Mouse (Mus musculus) heart, embryonic 12.5 days (tissue): Measurements from ENCODE around the gene Gfi1. TPM values are rescaled to one million over a fixed set of nuclear protein-coding genes. Genes with fewer than 3 reads are reported as not detected.

Source experiments
- ATAC-seq: fragments of 200-750 bp; cut with Nextera tagmentation; 2 replicates; pipeline ENCODE4 v1.8.0; 2017; ENCODE audit warnings: moderate TSS enrichment, moderate library complexity; ENCODE audit not compliant: insufficient number of reproducible peaks, low FRiP score
- H3K27ac ChIP-seq: fragments of 300-500 bp; sonication (generic); 2 replicates; pipeline ENCODE4 v1.5.1; 2016; ENCODE audit warnings: mild to moderate bottlenecking, moderate library complexity; ENCODE audit not compliant: poor library complexity, severe bottlenecking
- H3K27me3 ChIP-seq: fragments of 300-500 bp; sonication (generic); replicated peaks from 2 replicates; pipeline ENCODE4 v1.6.1; 2016; ENCODE audit warnings: mild to moderate bottlenecking, moderate library complexity
- H3K36me3 ChIP-seq: fragments of 300-500 bp; sonication (generic); 2 replicates; pipeline ENCODE4 v1.6.1; 2016; ENCODE audit warnings: mild to moderate bottlenecking, moderate library complexity
- H3K4me1 ChIP-seq: fragments of 300-500 bp; sonication (generic); replicated peaks from 2 replicates; pipeline ENCODE4 v1.6.1; 2016; ENCODE audit warnings: mild to moderate bottlenecking
- H3K4me2 ChIP-seq: fragments of 300-500 bp; sonication (generic); 2 replicates; pipeline ENCODE4 v1.6.1; 2016; ENCODE audit warnings: mild to moderate bottlenecking, moderate library complexity
- H3K4me3 ChIP-seq: fragments of 300-500 bp; sonication (generic); 2 replicates; pipeline ENCODE4 v1.5.1; 2016; ENCODE audit warnings: mild to moderate bottlenecking
- H3K9ac ChIP-seq: fragments of 300-500 bp; sonication (generic); 2 replicates; pipeline ENCODE4 v1.6.1; 2016; ENCODE audit warnings: mild to moderate bottlenecking, moderate library complexity
- H3K9me3 ChIP-seq: fragments of 300-500 bp; sonication (generic); replicated peaks from 2 replicates; pipeline ENCODE4 v1.6.1; 2016; ENCODE audit warnings: mild to moderate bottlenecking, moderate library complexity
- WGBS: fragments of 180-500 bp; shearing (Covaris S2); methylation state at CpG from one replicate; pipeline ENCODE4 v1.1.7; 2016; 5-methylcytosine and 5-hydroxymethylcytosine counted together
- polyA plus RNA-seq: library from polyadenylated mRNA; unstranded; fragments of >200 nt; fragmentation: Nextera tagmentation; extraction: Ambion mirVana; gene quantifications from 2 replicates; pipeline ENCODE4 v1.2.1, GENCODE M21; 2016

The Gfi1 gene
- 0.08 TPM in 1 of 2 replicates, not detected in the other for polyA plus RNA-seq

DNA sequence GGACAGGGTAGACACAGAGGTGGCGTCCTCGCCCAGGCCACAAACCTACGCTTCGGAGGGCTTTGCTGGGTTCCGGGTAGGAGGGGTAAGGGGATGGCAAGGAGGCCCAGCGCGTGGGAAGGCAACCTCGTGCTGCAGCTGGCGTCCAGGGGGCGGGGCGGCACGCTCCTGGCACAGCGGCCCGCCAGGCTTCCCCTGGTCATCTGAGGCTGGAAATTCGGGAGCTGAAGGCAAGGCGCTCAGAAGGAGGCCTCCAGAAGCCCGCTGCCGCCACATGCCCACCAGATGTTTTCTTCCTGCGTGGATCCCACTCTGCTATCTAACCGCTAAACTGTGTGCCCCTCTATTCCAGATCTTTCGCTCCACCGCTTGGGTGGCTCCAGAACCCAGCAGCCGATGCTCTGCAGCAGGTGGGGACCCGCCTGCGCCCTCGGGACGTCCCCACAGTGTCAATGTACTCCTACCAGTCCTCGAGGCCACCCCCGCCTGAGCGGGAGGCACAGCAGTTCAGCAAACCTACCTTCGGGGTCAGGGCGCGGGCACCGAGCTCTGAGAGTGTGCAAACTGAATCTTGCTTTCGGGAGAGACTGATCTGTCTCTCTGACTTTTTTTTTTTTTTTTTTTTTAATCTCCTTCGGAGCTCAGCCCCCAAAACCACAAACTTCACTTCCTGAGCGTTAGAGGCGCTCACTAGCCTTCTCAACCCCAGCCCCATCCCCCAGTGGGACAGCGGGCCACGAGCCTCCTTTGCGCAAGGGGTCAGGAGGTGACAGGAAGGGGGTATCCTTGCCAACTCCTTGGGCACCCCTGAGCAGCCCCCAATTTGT, at the start of gene Gfi1:
TSS of gene Gfi1 (minus strand) at position 602 of the 827 bp plus-strand sequence.
- 1% methylated on average over 41 of the region's 41 CpGs for WGBS
- H3K9ac ChIP-seq = 0 out of 2 replicates have a peak within 1 kb of the TSS, but pooled peaks have one; percentile 1
- H3K4me1 ChIP-seq = peaks cover 49% of the 10 kb centered on the region

GRCm38 (mm10) chr5:107772049-107772448, 46.2 kb upstream of the Gfi1 start:
- no peak overlapping the region for H3K9ac ChIP-seq
- H3K27ac ChIP-seq = no peak overlapping the region
- peaks cover 10% of the 10 kb centered on the region for H3K9me3 ChIP-seq
- H3K4me3 ChIP-seq = no peak overlapping the region
- no peak for ATAC-seq
- no peak overlapping the region for H3K4me2 ChIP-seq
- H3K4me1 ChIP-seq = no peaks in the 10 kb centered on the region
- WGBS = 63% methylated on average over 5 of the region's 5 CpGs
- peaks cover 21% of the 10 kb centered on the region for H3K36me3 ChIP-seq
- H3K27me3 ChIP-seq = no peaks in the 10 kb centered on the region

More for the DNA sequence above, at the start of gene Gfi1:
- ATAC-seq = no peak
- Histone ChIP-seq H3K27ac (no peak within 1 kb of the TSS), H3K27me3 (peaks cover 89% of the 10 kb centered on the region), H3K4me2 (peak within 1 kb of the TSS; percentile 70), H3K9me3 (no peaks in the 10 kb centered on the region), H3K36me3 (no peaks in the 10 kb centered on the region), H3K4me3 (peak within 1 kb of the TSS; percentile 42)

- Histone ChIP-seq H3K27ac (no peak overlapping the region), H3K4me2 (no peak overlapping the region), H3K4me3 (no peak overlapping the region), H3K9me3 (peaks cover 10% of the 10 kb centered on the region), H3K4me1 (peaks cover 4% of the 10 kb centered on the region), H3K36me3 (peaks cover 16% of the 10 kb centered on the region), H3K27me3 (no peaks in the 10 kb centered on the region), H3K9ac (no peak overlapping the region)
- ATAC-seq = no peak
- WGBS = 87% methylated on average over 1 of the region's 1 CpGs
These were observed 42.4 kb upstream of the Gfi1 start for GRCm38 (mm10) chr5:107768224-107768623.

DNA sequence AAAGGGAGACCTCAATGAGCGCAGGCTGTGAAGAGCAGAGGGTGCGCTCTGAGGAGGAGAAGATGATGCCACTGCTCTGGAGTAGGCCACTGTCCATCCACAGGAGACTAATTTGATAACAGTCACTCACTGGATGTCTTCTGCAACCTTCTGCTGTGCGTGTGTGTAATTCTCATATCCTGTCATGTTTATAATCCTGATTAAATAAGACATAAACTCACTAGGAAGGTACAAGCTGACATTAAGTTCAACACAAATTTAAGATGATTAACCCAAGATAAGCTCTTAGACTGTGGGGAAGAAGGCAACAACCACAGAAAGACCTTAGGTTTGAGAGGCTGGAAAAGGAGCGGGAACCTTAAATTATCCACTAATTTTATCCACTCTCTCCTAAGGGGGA, 40.1 kb upstream of the Gfi1 start:
- Histone ChIP-seq H3K4me3 (no peak overlapping the region), H3K36me3 (peaks cover 19% of the 10 kb centered on the region), H3K9ac (no peak overlapping the region), H3K27me3 (no peaks in the 10 kb centered on the region), H3K27ac (no peak overlapping the region), H3K4me1 (peaks cover 4% of the 10 kb centered on the region), H3K4me2 (no peak overlapping the region), H3K9me3 (peaks cover 10% of the 10 kb centered on the region)
- ATAC-seq = no peak
- 94% methylated on average over 4 of the region's 4 CpGs for WGBS

DNA sequence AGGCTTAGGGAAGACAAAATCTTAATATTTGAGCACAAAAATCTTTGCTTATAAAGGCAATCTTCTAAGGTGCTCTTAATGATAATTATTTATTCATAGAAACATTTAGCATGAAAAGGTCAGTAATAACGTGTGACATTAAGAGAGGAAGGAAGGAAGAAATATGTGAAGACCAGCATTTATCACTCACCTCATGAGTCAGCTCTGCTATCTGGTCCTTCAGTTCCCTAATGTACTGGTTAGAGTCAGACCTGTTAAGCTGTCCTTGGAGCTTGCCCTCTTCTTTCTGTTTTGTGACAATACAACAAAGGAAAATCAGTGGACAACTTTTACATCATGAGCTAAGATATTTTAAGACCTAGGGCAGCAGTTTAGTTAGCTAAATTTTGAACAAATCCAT, 38.6 kb upstream of the Gfi1 start:
- Histone ChIP-seq H3K36me3 (peaks cover 22% of the 10 kb centered on the region), H3K27me3 (no peaks in the 10 kb centered on the region), H3K4me3 (no peak overlapping the region), H3K27ac (no peak overlapping the region), H3K9me3 (peaks cover 10% of the 10 kb centered on the region), H3K4me1 (peaks cover 9% of the 10 kb centered on the region), H3K9ac (no peak overlapping the region), H3K4me2 (no peak overlapping the region)
- WGBS = 43% methylated on average over 1 of the region's 1 CpGs
- no peak for ATAC-seq

- no peak overlapping the region for H3K9ac ChIP-seq
- no peak overlapping the region for H3K27ac ChIP-seq
- peaks cover 10% of the 10 kb centered on the region for H3K9me3 ChIP-seq
- H3K4me1 ChIP-seq = peaks cover 14% of the 10 kb centered on the region
- no peak overlapping the region for H3K4me2 ChIP-seq
- no peak overlapping the region for H3K4me3 ChIP-seq
- no peak for ATAC-seq
- H3K27me3 ChIP-seq = no peaks in the 10 kb centered on the region
- H3K36me3 ChIP-seq = peaks cover 22% of the 10 kb centered on the region
These were observed 37.8 kb upstream of the Gfi1 start for GRCm38 (mm10) chr5:107763674-107764073.

DNA sequence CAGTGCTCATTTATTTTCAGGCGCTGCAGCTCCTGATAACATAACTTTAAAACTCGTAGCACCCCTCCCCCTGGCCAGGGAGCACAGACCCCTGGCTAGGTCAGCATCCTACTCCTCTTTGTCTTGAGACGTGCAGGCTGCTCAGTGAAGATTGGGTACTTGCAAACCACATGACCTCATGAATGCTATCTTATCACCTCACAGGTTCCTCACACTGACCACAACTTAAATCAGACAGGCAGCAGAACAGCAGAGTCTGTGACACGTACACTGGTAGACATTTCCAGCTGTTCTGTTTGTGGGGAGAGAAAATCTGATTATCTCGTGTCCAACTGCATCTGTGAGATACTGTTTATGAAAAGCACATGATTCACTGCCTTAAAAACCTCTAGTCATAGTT, 33.3 kb upstream of the Gfi1 start:
- Histone ChIP-seq H3K9ac (no peak overlapping the region), H3K4me3 (no peak overlapping the region), H3K4me2 (no peak overlapping the region), H3K9me3 (no peaks in the 10 kb centered on the region), H3K27ac (no peak overlapping the region; the same call in 1 of the 2 replicates), H3K27me3 (no peaks in the 10 kb centered on the region), H3K36me3 (peaks cover 25% of the 10 kb centered on the region), H3K4me1 (peaks cover 14% of the 10 kb centered on the region)
- peak; percentile 84 for ATAC-seq
- WGBS = 5% methylated on average over 5 of the region's 5 CpGs

DNA sequence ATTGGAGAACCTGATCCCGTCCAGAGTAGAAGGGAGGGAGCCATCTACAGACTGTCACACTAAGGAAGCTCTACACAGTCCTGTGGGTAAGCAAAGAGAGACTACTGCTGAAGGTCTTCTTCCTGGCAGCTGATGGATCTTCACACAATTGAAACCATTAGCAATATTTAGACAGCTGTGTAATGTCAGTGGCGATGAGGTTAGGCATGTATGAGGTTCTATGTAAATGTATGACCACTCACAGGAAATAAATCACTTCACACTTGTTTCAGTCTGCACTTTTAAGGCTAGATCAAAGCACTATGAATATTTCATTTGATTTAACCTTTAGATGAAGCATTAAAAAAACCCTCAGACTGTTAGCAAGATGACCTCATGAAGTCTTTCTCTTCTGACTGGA, 30.2 kb upstream of the Gfi1 start:
- Histone ChIP-seq H3K9ac (no peak overlapping the region), H3K36me3 (peaks cover 23% of the 10 kb centered on the region), H3K4me1 (peaks cover 14% of the 10 kb centered on the region), H3K9me3 (no peaks in the 10 kb centered on the region), H3K27me3 (no peaks in the 10 kb centered on the region), H3K27ac (no peak overlapping the region), H3K4me3 (no peak overlapping the region), H3K4me2 (no peak overlapping the region)
- 79% methylated on average over 2 of the region's 2 CpGs for WGBS
- no peak for ATAC-seq

GRCm38 (mm10) chr5:107754740-107755139, 28.9 kb upstream of the Gfi1 start:
- Histone ChIP-seq H3K4me3 (no peak overlapping the region), H3K4me2 (no peak overlapping the region), H3K27me3 (no peaks in the 10 kb centered on the region), H3K9ac (no peak overlapping the region), H3K4me1 (peaks cover 16% of the 10 kb centered on the region), H3K36me3 (peaks cover 21% of the 10 kb centered on the region), H3K9me3 (no peaks in the 10 kb centered on the region), H3K27ac (no peak overlapping the region)
- 88% methylated on average over 1 of the region's 1 CpGs for WGBS
- ATAC-seq = no peak

DNA sequence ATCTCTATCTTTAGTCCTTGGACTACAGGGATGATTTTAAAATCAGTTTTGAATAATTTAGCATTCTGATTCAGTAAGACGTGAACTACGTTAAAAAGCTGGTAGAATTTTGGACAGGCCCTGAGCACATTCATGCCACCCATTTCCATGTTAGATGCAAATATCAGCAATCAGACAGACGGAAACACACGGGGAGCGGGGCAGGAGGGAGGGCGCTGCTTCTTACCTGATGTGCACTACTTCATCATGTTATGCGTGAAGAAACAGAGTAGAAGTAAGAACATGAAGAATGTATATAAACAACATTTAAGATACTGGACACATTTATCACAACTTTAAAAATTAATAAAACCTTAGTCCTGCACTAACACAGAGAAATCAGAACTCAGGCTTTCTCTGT, 27.8 kb upstream of the Gfi1 start:
- H3K4me2 ChIP-seq = no peak overlapping the region
- H3K4me1 ChIP-seq = peaks cover 12% of the 10 kb centered on the region
- ATAC-seq = no peak
- 94% methylated on average over 7 of the region's 7 CpGs for WGBS
- H3K9me3 ChIP-seq = no peaks in the 10 kb centered on the region
- H3K9ac ChIP-seq = no peak overlapping the region
- H3K27me3 ChIP-seq = no peaks in the 10 kb centered on the region
- H3K27ac ChIP-seq = no peak overlapping the region
- peaks cover 19% of the 10 kb centered on the region for H3K36me3 ChIP-seq
- no peak overlapping the region for H3K4me3 ChIP-seq

DNA sequence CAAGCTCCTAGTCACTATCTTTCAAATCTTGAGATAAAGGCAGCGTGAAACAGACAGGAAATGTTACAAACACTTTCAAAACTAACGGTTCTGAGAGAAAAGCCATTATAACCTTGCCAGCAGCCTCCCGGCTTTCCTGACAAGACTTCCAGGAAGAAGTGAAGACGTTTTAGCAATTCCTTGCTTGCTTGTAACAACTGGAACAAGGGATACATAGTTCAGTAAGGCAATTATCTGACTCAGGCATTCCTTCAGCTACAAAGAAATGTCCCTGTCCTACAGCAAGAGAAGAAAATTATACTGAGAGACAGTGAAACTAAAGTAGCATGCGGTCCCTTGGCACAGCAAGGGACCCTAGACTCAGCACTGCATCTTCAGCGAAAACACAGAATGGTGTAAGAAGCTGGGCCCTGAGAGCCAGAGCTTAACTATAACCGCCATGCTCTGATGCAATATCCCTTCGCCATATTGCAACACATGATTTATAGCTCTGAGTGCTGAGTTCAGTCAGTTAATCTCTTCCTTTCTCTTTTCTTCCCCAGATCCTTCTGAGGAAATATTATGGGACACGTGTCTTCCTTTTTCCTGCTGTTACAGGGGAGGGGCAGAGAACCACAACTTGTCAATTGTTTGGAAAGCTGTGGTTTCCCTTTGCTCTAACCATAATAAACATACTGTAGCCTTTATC, 23.5 kb upstream of the Gfi1 start:
- Histone ChIP-seq H3K9ac (no peak overlapping the region), H3K27me3 (no peaks in the 10 kb centered on the region), H3K36me3 (peaks cover 18% of the 10 kb centered on the region), H3K9me3 (no peaks in the 10 kb centered on the region), H3K4me3 (no peak overlapping the region), H3K27ac (no peak overlapping the region), H3K4me1 (0 out of 2 replicates have a peak, but pooled peaks cover 8% of the 10 kb centered on the region), H3K4me2 (no peak overlapping the region)
- ATAC-seq = no peak
- 45% methylated on average over 9 of the region's 9 CpGs for WGBS
